Mouse (Mus musculus) myocyte (in vitro differentiated cells): ENCODE data around the gene Pxmp4. TPM values are rescaled to one million over a fixed set of nuclear protein-coding genes. Genes with fewer than 3 reads are reported as not detected.

Source experiments
- H3K27me3 ChIP-seq: one replicate; pipeline ENCODE4 v1.6.1; 2011; ENCODE audit not compliant: control insufficient read depth, insufficient read depth, insufficient read length
- H3K36me3 ChIP-seq: one replicate; pipeline ENCODE4 v1.6.1; 2011; ENCODE audit not compliant: control insufficient read depth, insufficient read depth
- H3K4me2 ChIP-seq: one replicate; pipeline ENCODE4 v1.6.1; 2011; ENCODE audit warnings: low read depth, control low read depth
- H3K4me3 ChIP-seq: one replicate; pipeline ENCODE4 v1.5.1; 2011; ENCODE audit warnings: mild to moderate bottlenecking, control low read depth, moderate library complexity
- H3K79me2 ChIP-seq: one replicate; pipeline ENCODE4 v1.6.1; 2011; ENCODE audit not compliant: control insufficient read depth, insufficient read depth
- H3ac ChIP-seq: one replicate; pipeline ENCODE4 v1.6.1; 2011; ENCODE audit not compliant: control insufficient read depth, insufficient read length
- CEBPB ChIP-seq: IDR thresholded peaks from 2 replicates; pipeline ENCODE4 v1.6.1; 2011; ENCODE audit warnings: mild to moderate bottlenecking, moderate library complexity; ENCODE audit not compliant: poor library complexity, insufficient read depth, severe bottlenecking
- E2F4 ChIP-seq: IDR thresholded peaks from one replicate; pipeline ENCODE4 v1.6.1; 2011; ENCODE audit warnings: mild to moderate bottlenecking, control low read depth, moderate library complexity; ENCODE audit not compliant: insufficient read depth
- MAX ChIP-seq: IDR thresholded peaks from one replicate; pipeline ENCODE4 v1.6.1; 2011; ENCODE audit warnings: low read depth, mild to moderate bottlenecking, control low read depth
- MYOD1 ChIP-seq, 3 experiments: IDR thresholded peaks; one replicate each; pipeline ENCODE4 v1.6.1; 2011; ENCODE audit warnings: control low read depth in 2 of 3, low read depth in 2 of 3, mild to moderate bottlenecking in 2 of 3, moderate library complexity in 1 of 3; ENCODE audit not compliant: insufficient read length in 2 of 3, control insufficient read depth in 1 of 3
- MYOG ChIP-seq, 3 experiments: IDR thresholded peaks; one replicate each; pipeline ENCODE4 v1.6.1; 2011; ENCODE audit warnings: control low read depth in 2 of 3, low read depth in 2 of 3, mild to moderate bottlenecking in 2 of 3; ENCODE audit not compliant: insufficient read length in 2 of 3, control insufficient read depth in 1 of 3, insufficient read depth in 1 of 3
- POLR2A ChIP-seq: IDR thresholded peaks from one replicate; pipeline ENCODE4 v1.6.1; 2011; ENCODE audit warnings: low read depth, mild to moderate bottlenecking, control low read depth, moderate library complexity; ENCODE audit not compliant: insufficient read length
- POLR2AphosphoS2 ChIP-seq: IDR thresholded peaks from one replicate; pipeline ENCODE4 v1.6.1; 2011; ENCODE audit warnings: low read depth, control low read depth; ENCODE audit not compliant: insufficient read length
- REST ChIP-seq: IDR thresholded peaks from one replicate; pipeline ENCODE4 v1.6.1; 2011; ENCODE audit warnings: mild to moderate bottlenecking, control low read depth, moderate library complexity; ENCODE audit not compliant: insufficient read depth, insufficient read length
- SRF ChIP-seq: IDR thresholded peaks from one replicate; pipeline ENCODE4 v1.6.1; 2011; ENCODE audit warnings: low read depth; ENCODE audit not compliant: control insufficient read depth, insufficient read length
- TCF12 ChIP-seq: IDR thresholded peaks from one replicate; pipeline ENCODE4 v1.6.1; 2011; ENCODE audit warnings: mild to moderate bottlenecking, control low read depth; ENCODE audit not compliant: poor library complexity, insufficient read depth, severe bottlenecking
- TCF3 ChIP-seq: IDR thresholded peaks from one replicate; pipeline ENCODE4 v1.6.1; 2011; ENCODE audit warnings: low read depth, control low read depth; ENCODE audit not compliant: insufficient read length
- USF1 ChIP-seq: IDR thresholded peaks from one replicate; pipeline ENCODE4 v1.6.1; 2011; ENCODE audit warnings: low read depth, mild to moderate bottlenecking, control low read depth, moderate library complexity
- polyA plus RNA-seq: library from polyadenylated mRNA; unstranded; fragments of >200 nt; fragmentation: generic; extraction: Trizol; gene quantifications from one replicate; pipeline ENCODE4 v1.2.1, GENCODE M21; 2012; ENCODE audit warnings: missing spikeins

Gene Pxmp4
- polyA plus RNA-seq, 1 experiment: 12.5 TPM

GRCm38 (mm10) chr2:154571266-154571665 is 32.2 kb downstream of the Pxmp4 start:
- Histone ChIP-seq H3K4me2 (peak overlapping the region; percentile 99), H3ac (no peak overlapping the region), H3K27me3 (no peaks in the 10 kb centered on the region), H3K36me3 (no peaks in the 10 kb centered on the region), H3K4me3 (no peak overlapping the region), H3K79me2 (peaks cover 15% of the 10 kb centered on the region)
- TF ChIP-seq MYOD1 (IDR thresholded peaks at IDR 0.05; ENCODE audit: control insufficient read depth in 1 of 3, insufficient read length in 2 of 3, low read depth in 2 of 3): no peak
- TF ChIP-seq CEBPB: no peak
- no peak for TF ChIP-seq SRF
- no peak for TF ChIP-seq MYOG (IDR thresholded peaks at IDR 0.05; ENCODE audit: control insufficient read depth in 1 of 3, insufficient read depth in 1 of 3, insufficient read length in 2 of 3, low read depth in 2 of 3)
- TF ChIP-seq REST: no peak
- TF ChIP-seq E2F4: no peak
- no peak for TF ChIP-seq TCF12
- no peak for TF ChIP-seq TCF3
- TF ChIP-seq USF1: no peak
- TF ChIP-seq POLR2AphosphoS2: no peak
- no peak for TF ChIP-seq POLR2A
- no peak for TF ChIP-seq MAX

DNA sequence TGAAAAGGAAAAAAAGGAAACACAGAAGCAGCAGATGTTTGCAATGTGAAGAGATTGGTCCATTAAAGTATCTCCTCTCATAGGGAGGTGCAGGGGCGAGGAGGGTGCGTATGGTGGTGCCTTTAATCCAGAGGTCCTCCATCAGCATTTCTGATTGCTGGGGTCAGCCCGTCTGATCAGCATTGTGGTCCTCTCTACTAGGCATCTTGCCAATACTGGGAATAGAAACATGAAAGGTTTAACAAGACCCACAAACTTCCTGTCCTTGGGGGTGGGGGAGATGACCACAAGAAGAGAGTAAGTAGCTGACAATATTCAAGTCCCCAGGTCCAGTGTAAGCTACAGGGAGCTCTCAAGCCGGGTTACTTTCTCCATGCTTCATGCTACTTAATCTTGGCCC is 32.8 kb downstream of the Pxmp4 start:
- no peak for TF ChIP-seq MYOG (IDR thresholded peaks at IDR 0.05; ENCODE audit: control insufficient read depth in 1 of 3, insufficient read depth in 1 of 3, insufficient read length in 2 of 3, low read depth in 2 of 3)
- Histone ChIP-seq H3K27me3 (no peaks in the 10 kb centered on the region), H3K4me3 (peak overlapping the region; percentile 49), H3K79me2 (peaks cover 15% of the 10 kb centered on the region), H3K4me2 (peak overlapping the region; percentile 99), H3K36me3 (no peaks in the 10 kb centered on the region), H3ac (no peak overlapping the region)

DNA sequence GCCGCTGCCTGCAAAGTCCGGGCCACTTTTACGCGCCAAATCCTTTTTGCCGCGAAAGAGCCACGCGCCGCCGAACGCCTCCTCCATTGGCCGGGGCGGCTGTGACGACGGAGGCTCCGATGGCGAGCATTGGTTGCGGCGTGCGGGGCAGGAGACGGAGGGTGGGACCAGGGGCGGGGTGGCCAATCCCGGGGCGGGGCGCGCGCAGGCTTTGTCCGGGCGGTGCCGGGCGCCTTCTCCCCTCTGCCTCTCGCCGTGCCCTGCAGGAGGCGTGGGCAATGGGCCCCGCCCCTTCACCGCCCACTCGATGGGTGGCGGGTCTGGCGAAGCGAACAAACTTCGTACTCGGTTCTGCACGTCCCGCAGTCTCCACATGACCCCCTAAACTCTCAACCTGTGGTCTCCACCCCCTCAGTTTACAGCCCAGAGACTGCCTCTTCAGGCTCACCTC is 33.6 kb downstream of the Pxmp4 start, which contains the start of gene E2f1:
E2f1 (minus strand) TSS at position 57 of the 451 bp plus-strand sequence.
- H3K4me2 ChIP-seq: peak within 1 kb of the TSS; percentile 99
- TF ChIP-seq E2F4 (peak; percentile 88), MYOD1 (IDR thresholded peaks at IDR 0.05; ENCODE audit: control insufficient read depth in 1 of 3, insufficient read length in 2 of 3, low read depth in 2 of 3) (no peak), POLR2A (peak; percentile 66), SRF (no peak), TCF3 (no peak), POLR2AphosphoS2 (peak; percentile 34), MAX (no peak), REST (no peak), CEBPB (no peak), MYOG (IDR thresholded peaks at IDR 0.05; ENCODE audit: control insufficient read depth in 1 of 3, insufficient read depth in 1 of 3, insufficient read length in 2 of 3, low read depth in 2 of 3) (peak in 1 of 3 experiments; percentile 3), USF1 (peak; percentile 77), TCF12 (no peak)
- H3K4me3 ChIP-seq: peak within 1 kb of the TSS; percentile 49
- H3K36me3 ChIP-seq: no peaks in the 10 kb centered on the region
- H3ac ChIP-seq: peak within 1 kb of the TSS; percentile 25
- no peaks in the 10 kb centered on the region for H3K27me3 ChIP-seq
- H3K79me2 ChIP-seq: peaks cover 15% of the 10 kb centered on the region

- no peak for TF ChIP-seq TCF3
- no peak for TF ChIP-seq REST
- no peak for TF ChIP-seq MAX
- TF ChIP-seq SRF: peak; percentile 31
- no peak for TF ChIP-seq CEBPB
- peak; percentile 94 for TF ChIP-seq USF1
- TF ChIP-seq TCF12: no peak
- TF ChIP-seq MYOG (IDR thresholded peaks at IDR 0.05; ENCODE audit: control insufficient read depth in 1 of 3, insufficient read depth in 1 of 3, insufficient read length in 2 of 3, low read depth in 2 of 3): no peak
- peak; percentile 17 for TF ChIP-seq POLR2AphosphoS2
- TF ChIP-seq E2F4: no peak
- peak in 1 of 3 experiments; percentile 3 for TF ChIP-seq MYOD1 (IDR thresholded peaks at IDR 0.05; ENCODE audit: control insufficient read depth in 1 of 3, insufficient read length in 2 of 3, low read depth in 2 of 3)
- peak; percentile 41 for TF ChIP-seq POLR2A
- H3K36me3 ChIP-seq: no peaks in the 10 kb centered on the region
- peak overlapping the region; percentile 25 for H3ac ChIP-seq
- peak overlapping the region; percentile 49 for H3K4me3 ChIP-seq
- H3K4me2 ChIP-seq: peak overlapping the region; percentile 84
- no peaks in the 10 kb centered on the region for H3K27me3 ChIP-seq
- H3K79me2 ChIP-seq: peaks cover 15% of the 10 kb centered on the region
These were observed 34.3 kb downstream of the Pxmp4 start for GRCm38 (mm10) chr2:154569071-154569748.
